Mouse (Mus musculus) neural tube, embryonic 13.5 days (tissue): ENCODE measurements at regions not wholly inside any gene's neighbourhood (a gene's known extent, or its start where the extent isn't known, plus 50 kb on each side); places are given as distances from the start of the nearest gene placed in this dataset.

ENCODE experiments used
- ATAC-seq: fragments of 200-750 bp; cut with Nextera tagmentation; 2 replicates; pipeline ENCODE4 v1.8.0; 2017; ENCODE audit warnings: low read depth, mild to moderate bottlenecking, moderate TSS enrichment, moderate library complexity
- H3K27ac ChIP-seq: fragments of 300-500 bp; sonication (generic); replicated peaks from 2 replicates; pipeline ENCODE4 v1.5.1; 2015; ENCODE audit warnings: moderate library complexity, mild to moderate bottlenecking, inconsistent platforms
- H3K27me3 ChIP-seq: fragments of 300-500 bp; sonication (generic); 2 replicates; pipeline ENCODE4 v1.6.1; 2015; ENCODE audit warnings: mild to moderate bottlenecking, inconsistent platforms
- H3K36me3 ChIP-seq: fragments of 300-500 bp; sonication (generic); 2 replicates; pipeline ENCODE4 v1.6.1; 2015; ENCODE audit warnings: mild to moderate bottlenecking, inconsistent platforms
- H3K4me1 ChIP-seq: fragments of 300-500 bp; sonication (generic); replicated peaks from 2 replicates; pipeline ENCODE4 v1.6.1; 2015; ENCODE audit warnings: inconsistent platforms
- H3K4me2 ChIP-seq: fragments of 300-500 bp; sonication (generic); 2 replicates; pipeline ENCODE4 v1.6.1; 2015; ENCODE audit warnings: inconsistent platforms, mild to moderate bottlenecking, moderate library complexity
- H3K4me3 ChIP-seq: fragments of 300-500 bp; sonication (generic); 2 replicates; pipeline ENCODE4 v1.5.1; 2015; ENCODE audit warnings: mild to moderate bottlenecking, inconsistent platforms
- H3K9ac ChIP-seq: fragments of 300-500 bp; sonication (generic); 2 replicates; pipeline ENCODE4 v1.6.1; 2015; ENCODE audit warnings: moderate library complexity, mild to moderate bottlenecking, inconsistent platforms
- H3K9me3 ChIP-seq: fragments of 300-500 bp; sonication (generic); 2 replicates; pipeline ENCODE4 v1.6.1; 2016; ENCODE audit warnings: inconsistent platforms
- WGBS: fragments of 180-500 bp; shearing (Covaris S2); methylation state at CpG from one replicate; pipeline ENCODE4 v1.1.7; 2015; 5-methylcytosine and 5-hydroxymethylcytosine counted together

GRCm38 (mm10) chr5:107055455-107055854 lies 91.3 kb downstream of the Cdc7 start:
- WGBS: 18% methylated on average over 3 of the region's 3 CpGs
- Histone ChIP-seq H3K27ac (peak overlapping the region; percentile 68), H3K4me2 (no peak overlapping the region), H3K9me3 (no peaks in the 10 kb centered on the region), H3K27me3 (no peaks in the 10 kb centered on the region), H3K9ac (no peak overlapping the region), H3K4me1 (peaks cover 12% of the 10 kb centered on the region), H3K36me3 (no peaks in the 10 kb centered on the region), H3K4me3 (no peak overlapping the region)
- ATAC-seq: peak; percentile 84
